Mouse (Mus musculus) limb, embryonic 11.5 days (tissue): Measurements from ENCODE around the gene Prkcsh. TPM values are rescaled to one million over a fixed set of nuclear protein-coding genes. Genes with fewer than 3 reads are reported as not detected.

Source experiments
- ATAC-seq: fragments of 200-750 bp; cut with Nextera tagmentation; 2 replicates; pipeline ENCODE4 v1.8.0; 2017; ENCODE audit warnings: low read depth; ENCODE audit not compliant: insufficient number of reproducible peaks, low FRiP score, low TSS enrichment
- DNase-seq: peaks from one replicate; pipeline ENCODE4 v3.0.0-alpha.2; 2015; ENCODE audit warnings: low spot score
- H3K27ac ChIP-seq: fragments of 300-500 bp; sonication (generic); replicated peaks from 2 replicates; pipeline ENCODE4 v1.5.1; 2014; ENCODE audit warnings: low read depth, mild to moderate bottlenecking, low read length
- H3K27me3 ChIP-seq: fragments of 300-500 bp; sonication (generic); 2 replicates; pipeline ENCODE4 v1.6.1; 2014; ENCODE audit warnings: mild to moderate bottlenecking, low read length, mixed read lengths; ENCODE audit not compliant: control insufficient read depth, insufficient read depth
- H3K36me3 ChIP-seq: fragments of 300-500 bp; sonication (generic); 2 replicates; pipeline ENCODE4 v1.6.1; 2014; ENCODE audit warnings: mild to moderate bottlenecking, low read length, moderate library complexity, mixed read lengths; ENCODE audit not compliant: control insufficient read depth, insufficient read depth
- H3K4me1 ChIP-seq: fragments of 300-500 bp; sonication (generic); 2 replicates; pipeline ENCODE4 v1.6.1; 2014; ENCODE audit warnings: low read length, mixed read lengths; ENCODE audit not compliant: control insufficient read depth, insufficient read depth
- H3K4me2 ChIP-seq: fragments of 300-500 bp; sonication (generic); 2 replicates; pipeline ENCODE4 v1.6.1; 2014; ENCODE audit warnings: low read depth, mild to moderate bottlenecking, moderate library complexity; ENCODE audit not compliant: severe bottlenecking
- H3K4me3 ChIP-seq: fragments of 300-500 bp; sonication (generic); 2 replicates; pipeline ENCODE4 v1.5.1; 2014; ENCODE audit warnings: low read depth, low read length
- H3K9ac ChIP-seq: fragments of 300-500 bp; sonication (generic); 2 replicates; pipeline ENCODE4 v1.6.1; 2014; ENCODE audit warnings: mild to moderate bottlenecking, low read length
- H3K9me3 ChIP-seq: fragments of 300-500 bp; sonication (generic); 2 replicates; pipeline ENCODE4 v1.6.1; 2016; ENCODE audit warnings: low read length; ENCODE audit not compliant: control insufficient read depth
- WGBS: fragments of 180-500 bp; shearing (Covaris S2); extraction: QIAGEN DNeasy Blood & Tissue Kit; methylation state at CpG from one replicate; pipeline ENCODE4 v1.1.7; 2014; 5-methylcytosine and 5-hydroxymethylcytosine counted together
- polyA plus RNA-seq: library from polyadenylated mRNA; unstranded; fragments of >200 nt; fragmentation: Nextera tagmentation; extraction: Ambion mirVana; gene quantifications from 2 replicates; pipeline ENCODE4 v1.2.1, GENCODE M21; 2014

Gene Prkcsh
- polyA plus RNA-seq, 1 experiment from 2014 or later: 86.4 TPM

GRCm38 (mm10) chr9:22017208-22017825 lies 14.7 kb downstream of the Prkcsh start:
- Histone ChIP-seq H3K4me2 (no peak overlapping the region), H3K4me3 (no peak overlapping the region), H3K9ac (no peak overlapping the region), H3K27ac (no peak overlapping the region), H3K36me3 (peaks cover 15% of the 10 kb centered on the region), H3K9me3 (no peaks in the 10 kb centered on the region), H3K4me1 (no peaks in the 10 kb centered on the region), H3K27me3 (no peaks in the 10 kb centered on the region)
- 79% methylated on average over 7 of the region's 7 CpGs for WGBS
- ATAC-seq: no peak
- no peak for DNase-seq

GRCm38 (mm10) chr9:22024592-22024991 lies 22.0 kb downstream of the Prkcsh start:
- Histone ChIP-seq H3K27ac (no peak overlapping the region), H3K4me3 (no peak overlapping the region), H3K36me3 (no peaks in the 10 kb centered on the region), H3K4me2 (no peak overlapping the region), H3K4me1 (no peaks in the 10 kb centered on the region), H3K9ac (no peak overlapping the region), H3K9me3 (no peaks in the 10 kb centered on the region), H3K27me3 (no peaks in the 10 kb centered on the region)
- ATAC-seq (no peak), DNase-seq (no peak)
- 50% methylated on average over 8 of the region's 8 CpGs for WGBS

GRCm38 (mm10) chr9:22028467-22028866 lies 25.9 kb downstream of the Prkcsh start:
- no peak overlapping the region for H3K4me2 ChIP-seq
- no peak overlapping the region for H3K9ac ChIP-seq
- H3K27me3 ChIP-seq: no peaks in the 10 kb centered on the region
- no peak overlapping the region for H3K4me3 ChIP-seq
- no peaks in the 10 kb centered on the region for H3K4me1 ChIP-seq
- no peaks in the 10 kb centered on the region for H3K36me3 ChIP-seq
- H3K27ac ChIP-seq: no peak overlapping the region
- 68% methylated on average over 7 of the region's 7 CpGs for WGBS
- DNase-seq (no peak), ATAC-seq (no peak)
- H3K9me3 ChIP-seq: no peaks in the 10 kb centered on the region

GRCm38 (mm10) chr9:22030386-22030785 lies 27.8 kb downstream of the Prkcsh start:
- H3K9me3 ChIP-seq: no peaks in the 10 kb centered on the region
- DNase-seq (no peak), ATAC-seq (no peak)
- no peak overlapping the region for H3K9ac ChIP-seq
- H3K27me3 ChIP-seq: no peaks in the 10 kb centered on the region
- H3K4me3 ChIP-seq: no peak overlapping the region
- H3K4me1 ChIP-seq: no peaks in the 10 kb centered on the region
- H3K27ac ChIP-seq: no peak overlapping the region
- WGBS: 92% methylated on average over 9 of the region's 9 CpGs
- no peaks in the 10 kb centered on the region for H3K36me3 ChIP-seq
- H3K4me2 ChIP-seq: no peak overlapping the region

GRCm38 (mm10) chr9:22035300-22036044 lies 32.9 kb downstream of the Prkcsh start:
- no peaks in the 10 kb centered on the region for H3K36me3 ChIP-seq
- no peaks in the 10 kb centered on the region for H3K4me1 ChIP-seq
- H3K9ac ChIP-seq: no peak overlapping the region
- H3K9me3 ChIP-seq: no peaks in the 10 kb centered on the region
- H3K27me3 ChIP-seq: no peaks in the 10 kb centered on the region
- 56% methylated on average over 6 of the region's 6 CpGs for WGBS
- DNase-seq: no peak
- no peak; the same call in 1 of the 2 replicates for ATAC-seq
- no peak overlapping the region for H3K4me3 ChIP-seq
- no peak overlapping the region for H3K4me2 ChIP-seq
- no peak overlapping the region for H3K27ac ChIP-seq

GRCm38 (mm10) chr9:22037826-22038225 lies 35.2 kb downstream of the Prkcsh start:
- ATAC-seq (no peak), DNase-seq (no peak)
- 76% methylated on average over 10 of the region's 10 CpGs for WGBS

GRCm38 (mm10) chr9:22041832-22042231 lies 39.2 kb downstream of the Prkcsh start:
- no peak for DNase-seq
- no peak overlapping the region for H3K4me2 ChIP-seq

More at GRCm38 (mm10) chr9:22037826-22038225, 35.2 kb downstream of the Prkcsh start:
- no peaks in the 10 kb centered on the region for H3K9me3 ChIP-seq
- H3K9ac ChIP-seq: no peak overlapping the region
- H3K4me2 ChIP-seq: no peak overlapping the region
- no peaks in the 10 kb centered on the region for H3K4me1 ChIP-seq
- no peak overlapping the region for H3K4me3 ChIP-seq
- no peaks in the 10 kb centered on the region for H3K27me3 ChIP-seq
- no peak overlapping the region for H3K27ac ChIP-seq
- H3K36me3 ChIP-seq: no peaks in the 10 kb centered on the region

GRCm38 (mm10) chr9:22047329-22047728 lies 44.7 kb downstream of the Prkcsh start:
- H3K36me3 ChIP-seq: no peaks in the 10 kb centered on the region

More at GRCm38 (mm10) chr9:22041832-22042231, 39.2 kb downstream of the Prkcsh start:
- Histone ChIP-seq H3K27me3 (no peaks in the 10 kb centered on the region), H3K9ac (no peak overlapping the region), H3K4me3 (no peak overlapping the region), H3K27ac (no peak overlapping the region), H3K9me3 (no peaks in the 10 kb centered on the region), H3K36me3 (no peaks in the 10 kb centered on the region), H3K4me1 (no peaks in the 10 kb centered on the region)
- WGBS: 62% methylated on average over 2 of the region's 2 CpGs
- no peak for ATAC-seq

More at GRCm38 (mm10) chr9:22047329-22047728, 44.7 kb downstream of the Prkcsh start:
- H3K4me1 ChIP-seq: peaks cover 12% of the 10 kb centered on the region
- DNase-seq (no peak), ATAC-seq (no peak)
- no peaks in the 10 kb centered on the region for H3K9me3 ChIP-seq
- no peak overlapping the region for H3K4me2 ChIP-seq
- no peak overlapping the region for H3K4me3 ChIP-seq
- peaks cover 38% of the 10 kb centered on the region for H3K27me3 ChIP-seq
- no peak overlapping the region for H3K27ac ChIP-seq
- no peak overlapping the region for H3K9ac ChIP-seq
- 54% methylated on average over 9 of the region's 9 CpGs for WGBS
